Mouse (Mus musculus): ENCODE results near the gene Gm3376. TPM values are rescaled to one million over a fixed set of nuclear protein-coding genes. Genes with fewer than 3 reads are reported as not detected.

The Gm3376 gene
- not detected for polyA plus RNA-seq (2014; fragmentation: Illumina TruSeq; extraction: RNeasy Lipid Tissue Mini Kit (QIAGEN cat#74804); ENCODE audit: low read depth, low replicate concordance)

DNA sequence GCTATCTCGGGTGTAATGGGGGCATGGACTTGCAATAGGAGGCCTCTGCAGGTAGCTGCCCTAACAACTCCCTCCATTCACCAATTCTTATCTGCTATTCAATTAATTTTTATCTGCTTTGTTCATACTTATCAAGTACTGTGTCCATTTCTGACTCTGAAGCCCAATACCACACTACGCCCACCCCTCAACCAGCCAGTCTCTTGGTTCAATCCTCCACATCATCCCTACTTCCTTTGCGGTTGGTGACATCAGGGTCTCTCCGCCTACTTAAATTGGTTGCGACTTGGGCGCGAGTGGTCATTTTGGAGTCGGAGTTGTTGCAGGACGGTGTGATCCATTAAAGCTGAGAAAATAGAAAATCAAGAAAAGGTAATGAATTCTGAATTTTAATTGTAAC lies at the start of gene Gm3376:
Gene Gm3376 (plus strand): TSS at position 301 of the 400 bp plus-strand sequence.

All from sigmoid colon, adult 10 weeks (tissue).